Mouse (Mus musculus) neural tube, embryonic 14.5 days (tissue): ENCODE results near the gene Eef1akmt2. TPM values are rescaled to one million over a fixed set of nuclear protein-coding genes. Genes with fewer than 3 reads are reported as not detected.

Experiments
- ATAC-seq: fragments of 200-750 bp; cut with Nextera tagmentation; 2 replicates; pipeline ENCODE4 v1.8.0; 2017; ENCODE audit warnings: low read depth, mild to moderate bottlenecking, moderate TSS enrichment, moderate library complexity
- H3K27ac ChIP-seq: fragments of 300-500 bp; sonication (generic); 2 replicates; pipeline ENCODE4 v1.5.1; 2014; ENCODE audit warnings: low read depth, mild to moderate bottlenecking, control low read depth, low read length, moderate library complexity, mixed read lengths
- H3K27me3 ChIP-seq: fragments of 300-500 bp; sonication (generic); 2 replicates; pipeline ENCODE4 v1.6.1; 2014; ENCODE audit warnings: low read length; ENCODE audit not compliant: control insufficient read depth, insufficient read depth
- H3K36me3 ChIP-seq: fragments of 300-500 bp; sonication (generic); 2 replicates; pipeline ENCODE4 v1.6.1; 2014; ENCODE audit warnings: low read length, mixed read lengths; ENCODE audit not compliant: control insufficient read depth, insufficient read depth
- H3K4me1 ChIP-seq: fragments of 300-500 bp; sonication (generic); 2 replicates; pipeline ENCODE4 v1.6.1; 2014; ENCODE audit warnings: low read length; ENCODE audit not compliant: control insufficient read depth, insufficient read depth
- H3K4me2 ChIP-seq: fragments of 300-500 bp; sonication (generic); 2 replicates; pipeline ENCODE4 v1.6.1; 2014; ENCODE audit warnings: mild to moderate bottlenecking, low read depth, low read length, control low read depth
- H3K4me3 ChIP-seq: fragments of 300-500 bp; sonication (generic); 2 replicates; pipeline ENCODE4 v1.5.1; 2014; ENCODE audit warnings: low read depth, low read length, control low read depth, mixed read lengths
- H3K9ac ChIP-seq: fragments of 300-500 bp; sonication (generic); replicated peaks from 2 replicates; pipeline ENCODE4 v1.6.1; 2014; ENCODE audit warnings: low read depth, mild to moderate bottlenecking, control low read depth, low read length, mixed read lengths
- H3K9me3 ChIP-seq: fragments of 300-500 bp; sonication (generic); 2 replicates; pipeline ENCODE4 v1.6.1; 2016; ENCODE audit warnings: low read length; ENCODE audit not compliant: control insufficient read depth
- WGBS: fragments of 180-500 bp; shearing (Covaris S2); extraction: QIAGEN DNeasy Blood & Tissue Kit; methylation state at CpG from one replicate; pipeline ENCODE4 v1.1.7; 2014; 5-methylcytosine and 5-hydroxymethylcytosine counted together
- polyA plus RNA-seq: library from polyadenylated mRNA; unstranded; fragments of >200 nt; fragmentation: Nextera tagmentation; extraction: Ambion mirVana; gene quantifications from 2 replicates; pipeline ENCODE4 v1.2.1, GENCODE M21; 2014

Gene Eef1akmt2
- polyA plus RNA-seq, 1 experiment from 2014 or later = 97.5 TPM

- no peaks in the 10 kb centered on the region for H3K36me3 ChIP-seq
- WGBS = 61% methylated on average over 5 of the region's 5 CpGs
- ATAC-seq = no peak
- no peaks in the 10 kb centered on the region for H3K27me3 ChIP-seq
- H3K9ac ChIP-seq = no peak overlapping the region
- H3K27ac ChIP-seq = no peak overlapping the region
- no peak overlapping the region for H3K4me3 ChIP-seq
- H3K4me2 ChIP-seq = no peak overlapping the region
- H3K9me3 ChIP-seq = no peaks in the 10 kb centered on the region
- peaks cover 11% of the 10 kb centered on the region for H3K4me1 ChIP-seq
Measured at GRCm38 (mm10) chr7:132815081-132815480, 37.4 kb downstream of the Eef1akmt2 start.

GRCm38 (mm10) chr7:132814089-132814450 is 38.4 kb downstream of the Eef1akmt2 start:
- Histone ChIP-seq H3K4me3 (peak overlapping the region; percentile 65), H3K4me1 (peaks cover 15% of the 10 kb centered on the region), H3K36me3 (no peaks in the 10 kb centered on the region), H3K4me2 (peak overlapping the region; percentile 92), H3K9ac (peak overlapping the region; percentile 76), H3K27ac (peak overlapping the region; percentile 80; the same call in 1 of the 2 replicates), H3K27me3 (no peaks in the 10 kb centered on the region), H3K9me3 (no peaks in the 10 kb centered on the region)
- 2% methylated on average over 7 of the region's 7 CpGs for whole genome bisulfite sequencing
- no peak for ATAC-seq

GRCm38 (mm10) chr7:132813416-132814088 is 38.9 kb downstream of the Eef1akmt2 start, which contains the start of gene Fam53b:
TSS of gene Fam53b (minus strand) at chr7:132813886.
- no peaks in the 10 kb centered on the region for H3K9me3 ChIP-seq
- ATAC-seq = peak; percentile 73
- peak within 1 kb of the TSS; percentile 76 for H3K9ac ChIP-seq
- under 1% methylated on average over 69 of the region's 85 CpGs for WGBS
- H3K27ac ChIP-seq = peak within 1 kb of the TSS; percentile 80
- H3K27me3 ChIP-seq = no peaks in the 10 kb centered on the region
- peak within 1 kb of the TSS; percentile 92 for H3K4me2 ChIP-seq
- H3K36me3 ChIP-seq = no peaks in the 10 kb centered on the region
- peaks cover 19% of the 10 kb centered on the region for H3K4me1 ChIP-seq
- peak within 1 kb of the TSS; percentile 65 for H3K4me3 ChIP-seq

GRCm38 (mm10) chr7:132812619-132813415 is 39.7 kb downstream of the Eef1akmt2 start:
- peak overlapping the region; percentile 80 for H3K27ac ChIP-seq
- H3K27me3 ChIP-seq = no peaks in the 10 kb centered on the region
- ATAC-seq = peak; percentile 7; the same call in 1 of the 2 replicates
- H3K4me1 ChIP-seq = peaks cover 19% of the 10 kb centered on the region
- peak overlapping the region; percentile 92 for H3K4me2 ChIP-seq
- H3K4me3 ChIP-seq = peak overlapping the region; percentile 65
- under 1% methylated on average over 57 of the region's 59 CpGs for WGBS
- H3K9me3 ChIP-seq = no peaks in the 10 kb centered on the region
- H3K9ac ChIP-seq = peak overlapping the region; percentile 76
- H3K36me3 ChIP-seq = no peaks in the 10 kb centered on the region

GRCm38 (mm10) chr7:132811716-132812618 is 40.5 kb downstream of the Eef1akmt2 start:
- peak overlapping the region; percentile 92 for H3K4me2 ChIP-seq
- no peaks in the 10 kb centered on the region for H3K9me3 ChIP-seq
- peaks cover 22% of the 10 kb centered on the region for H3K4me1 ChIP-seq
- WGBS = 13% methylated on average over 23 of the region's 23 CpGs
- no peaks in the 10 kb centered on the region for H3K36me3 ChIP-seq
- ATAC-seq = no peak
- peak overlapping the region; percentile 65 for H3K4me3 ChIP-seq
- H3K9ac ChIP-seq = peak overlapping the region; percentile 76
- no peak overlapping the region for H3K27ac ChIP-seq
- H3K27me3 ChIP-seq = no peaks in the 10 kb centered on the region

GRCm38 (mm10) chr7:132810879-132811278 is 41.6 kb downstream of the Eef1akmt2 start:
- H3K9ac ChIP-seq = no peak overlapping the region
- no peak overlapping the region for H3K27ac ChIP-seq
- ATAC-seq = peak; percentile 50; the same call in 1 of the 2 replicates
- no peak overlapping the region for H3K4me3 ChIP-seq
- H3K27me3 ChIP-seq = no peaks in the 10 kb centered on the region
- H3K4me1 ChIP-seq = peaks cover 25% of the 10 kb centered on the region
- H3K36me3 ChIP-seq = no peaks in the 10 kb centered on the region
- peak overlapping the region; percentile 92; the same call in 1 of the 2 replicates for H3K4me2 ChIP-seq
- 41% methylated on average over 1 of the region's 1 CpGs for WGBS
- H3K9me3 ChIP-seq = no peaks in the 10 kb centered on the region

GRCm38 (mm10) chr7:132810368-132810767 is 42.1 kb downstream of the Eef1akmt2 start:
- H3K9ac ChIP-seq = no peak overlapping the region
- 0 out of 2 replicates have a peak overlapping the region, but pooled peaks have one; percentile 18 for H3K27ac ChIP-seq
- peak overlapping the region; percentile 15; the same call in 1 of the 2 replicates for H3K4me2 ChIP-seq
- H3K4me1 ChIP-seq = peaks cover 25% of the 10 kb centered on the region
- no peaks in the 10 kb centered on the region for H3K27me3 ChIP-seq
- H3K4me3 ChIP-seq = no peak overlapping the region
- no peaks in the 10 kb centered on the region for H3K9me3 ChIP-seq
- no peaks in the 10 kb centered on the region for H3K36me3 ChIP-seq
- peak; percentile 17; the same call in 1 of the 2 replicates for ATAC-seq
- 11% methylated on average over 6 of the region's 6 CpGs for WGBS

- 14% methylated on average over 6 of the region's 6 CpGs for WGBS
- Histone ChIP-seq H3K9me3 (no peaks in the 10 kb centered on the region), H3K36me3 (no peaks in the 10 kb centered on the region), H3K27me3 (no peaks in the 10 kb centered on the region), H3K9ac (no peak overlapping the region), H3K4me2 (no peak overlapping the region), H3K4me1 (peaks cover 25% of the 10 kb centered on the region), H3K4me3 (no peak overlapping the region), H3K27ac (no peak overlapping the region)
- no peak for ATAC-seq
Measured at GRCm38 (mm10) chr7:132809721-132810120, 42.8 kb downstream of the Eef1akmt2 start.
